Mouse (Mus musculus) cerebellum, postnatal 4 days (tissue): ENCODE measurements around the gene Eml6.
"Not testable (repeated sequence)": the region's sequence is repeated elsewhere in the genome, so short reads cannot be mapped to it uniquely, and the experiment has no call there.

Source experiments
- DNase-seq, 2 experiments: peaks; one replicate each; pipeline ENCODE4 v3.0.0; 2022; ENCODE audit warnings: low spot score in 2 of 2, mixed read lengths in 1 of 2

Gene Eml6

DNA sequence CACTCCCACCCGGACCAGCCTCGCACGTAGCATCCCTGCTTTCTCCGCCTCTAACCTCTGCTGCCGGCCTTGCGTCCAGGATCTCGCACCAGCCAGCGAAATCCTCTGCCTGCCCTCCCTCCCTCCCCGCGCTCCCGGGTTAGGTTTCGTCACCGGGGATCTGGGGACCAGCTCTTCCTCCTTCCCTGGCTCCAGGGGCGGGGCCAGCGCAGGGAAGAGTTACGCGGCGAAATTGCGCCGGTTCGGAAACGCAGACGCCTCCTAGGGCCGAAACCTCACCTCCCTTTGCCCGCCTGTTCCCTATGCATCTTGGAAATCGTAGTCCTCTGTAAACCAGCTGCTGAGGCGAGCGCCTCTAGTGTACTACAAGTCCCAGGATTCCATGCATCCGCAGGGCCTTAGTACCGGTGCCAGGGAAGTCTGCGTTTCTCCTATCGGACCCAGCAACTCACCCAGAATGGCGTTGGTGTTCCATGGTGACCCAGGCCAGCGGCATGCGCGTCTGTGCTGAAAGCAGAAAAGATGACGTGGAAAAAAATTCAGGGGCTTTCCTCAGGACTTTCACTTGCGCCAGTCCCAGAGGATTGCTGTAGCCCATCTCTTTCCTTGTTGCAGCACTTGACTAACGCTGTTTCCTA lies at the start of gene Eml6:
Gene Eml6, minus strand, starts transcription at position 199 of the 638 bp plus-strand sequence.
- DNase-seq: peak; percentile 65 to 92

GRCm38 (mm10) chr11:30057299-30057698 lies 31.5 kb upstream of the Eml6 start:
- DNase-seq: no peak

GRCm38 (mm10) chr11:30025144-30025543 lies 689 bp downstream of the Eml6 start:
- no peak for DNase-seq

DNA sequence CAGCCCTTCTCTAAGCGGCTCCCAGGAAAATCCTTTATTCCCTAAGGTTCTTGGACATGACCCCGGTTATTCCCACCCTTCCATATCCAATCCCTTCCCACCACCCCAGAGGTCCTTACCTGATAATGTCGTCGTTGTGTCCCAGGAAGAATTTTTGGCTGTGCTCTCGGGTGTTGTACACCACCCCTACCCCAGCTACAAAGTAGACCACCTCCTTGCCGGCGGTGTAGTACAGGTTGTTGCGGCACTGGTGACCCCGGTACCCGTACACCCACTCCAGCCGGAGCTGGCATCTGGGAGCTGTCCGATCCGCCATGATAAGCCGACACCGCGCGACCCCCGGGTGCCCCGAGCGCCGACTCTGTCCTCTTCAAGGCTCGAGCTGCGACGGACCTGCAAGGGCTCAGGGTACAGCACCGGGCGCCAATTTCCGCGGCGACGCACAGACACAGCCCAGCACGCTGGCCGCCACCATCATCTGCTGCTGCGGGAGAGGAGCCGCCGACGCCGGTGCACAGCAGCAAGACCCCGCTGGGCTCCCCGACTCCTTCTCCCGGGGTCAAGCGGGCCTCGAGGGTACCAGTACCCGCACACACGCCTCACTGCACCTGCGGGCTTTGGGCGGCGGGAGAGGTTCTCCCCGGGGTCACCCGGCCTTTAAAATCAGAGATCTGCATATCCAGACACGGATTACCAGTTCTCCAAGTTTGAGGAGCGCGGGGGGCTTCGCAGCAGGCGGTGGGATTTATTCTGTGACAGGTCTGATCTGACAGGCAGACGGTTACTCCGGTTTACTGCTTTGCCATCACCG lies 1.4 kb downstream of the Eml6 start:
- peak in 1 of 2 experiments; percentile 49 for DNase-seq

- no peak for DNase-seq
Measured at GRCm38 (mm10) chr11:29986257-29986656, 39.6 kb downstream of the Eml6 start.

GRCm38 (mm10) chr11:29968874-29969273 lies 57.0 kb downstream of the Eml6 start:
- DNase-seq: no peak

DNA sequence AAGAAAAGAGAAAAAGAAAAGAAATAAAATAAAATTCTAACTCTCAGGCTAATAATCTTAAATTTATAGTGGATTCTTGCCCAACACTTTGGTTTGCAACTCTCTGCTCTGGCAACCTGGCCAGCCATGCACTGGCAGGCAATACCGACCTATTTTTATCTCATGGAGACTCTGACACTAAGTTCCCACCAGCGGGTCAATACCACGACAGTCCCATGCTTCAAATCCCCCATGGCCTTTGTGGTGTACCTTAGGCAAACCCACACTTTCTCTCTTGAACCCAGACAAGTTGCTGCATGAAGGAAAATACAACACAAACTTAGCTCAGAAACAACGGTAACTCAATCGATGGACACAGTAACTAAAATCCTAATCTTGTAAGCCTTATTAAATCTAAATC lies 66.5 kb downstream of the Eml6 start:
- no peak for DNase-seq

GRCm38 (mm10) chr11:29944661-29945060 lies 81.2 kb downstream of the Eml6 start:
- no peak for DNase-seq

DNA sequence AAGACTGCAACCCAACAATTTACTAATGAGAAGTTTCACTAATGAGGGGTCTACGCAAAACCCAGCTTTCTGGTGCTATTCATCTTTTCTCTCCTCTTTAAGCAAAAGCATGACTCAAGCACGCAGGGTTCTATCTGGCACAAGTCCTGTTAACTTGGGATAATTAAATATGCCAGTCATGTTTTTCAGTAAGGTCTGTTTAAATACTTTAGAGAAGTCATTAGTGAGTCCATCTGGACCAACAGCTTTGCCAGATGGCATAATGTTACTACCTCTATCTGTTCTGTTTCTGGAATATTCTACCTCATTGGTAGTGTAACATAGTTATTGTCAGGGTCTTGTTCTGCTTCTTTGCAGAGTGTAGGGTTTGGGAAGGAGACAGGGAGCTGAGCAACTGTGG lies 101.5 kb downstream of the Eml6 start:
- no peak for DNase-seq

- no peak for DNase-seq
Measured at GRCm38 (mm10) chr11:29923851-29924250, 102.0 kb downstream of the Eml6 start.

DNA sequence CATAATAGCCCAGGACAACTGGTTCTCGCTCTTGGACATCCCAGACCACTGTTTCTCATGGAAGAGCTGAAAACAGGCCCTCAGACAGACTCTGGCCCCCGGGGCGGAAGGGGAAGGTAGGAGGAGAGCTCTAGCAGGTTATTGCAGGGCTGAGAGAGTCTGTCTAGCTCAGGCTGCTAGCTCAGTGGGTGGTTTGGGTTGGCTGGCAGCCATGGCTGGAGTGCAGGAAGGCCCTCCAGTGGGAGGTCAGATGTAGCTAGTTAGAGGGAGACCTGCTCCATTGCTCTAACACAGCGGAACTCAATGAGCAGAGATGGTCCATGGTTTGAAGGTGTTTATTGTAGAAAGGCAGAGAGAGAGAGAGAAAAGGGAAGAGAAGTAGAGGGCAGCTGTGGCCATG lies 112.7 kb downstream of the Eml6 start:
- no peak for DNase-seq

GRCm38 (mm10) chr11:29909330-29909729 lies 116.5 kb downstream of the Eml6 start:
- DNase-seq: no peak

GRCm38 (mm10) chr11:29885160-29885559 lies 140.7 kb downstream of the Eml6 start:
- peak in 1 of 2 experiments; percentile 61 for DNase-seq

GRCm38 (mm10) chr11:29884355-29884754 lies 141.5 kb downstream of the Eml6 start:
- no peak for DNase-seq

DNA sequence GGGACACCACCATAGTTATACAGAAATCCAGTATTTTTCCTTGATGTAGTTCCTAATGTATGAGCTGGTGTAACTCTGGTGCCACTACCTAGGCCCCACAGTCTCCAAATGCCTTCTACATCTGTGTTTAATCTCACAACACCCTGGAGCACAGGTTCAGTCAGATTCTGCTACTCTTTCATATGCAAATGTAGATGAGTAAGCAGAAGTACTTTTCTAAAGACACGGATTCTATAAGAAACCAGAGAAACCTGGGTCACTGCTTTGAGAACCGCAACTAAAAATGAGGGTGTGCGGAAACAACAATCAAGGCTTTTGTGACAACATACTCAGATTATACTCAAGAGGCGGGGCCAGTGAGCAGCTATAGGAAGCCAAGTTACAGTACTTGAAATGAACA lies 142.8 kb downstream of the Eml6 start:
- DNase-seq: no peak

DNA sequence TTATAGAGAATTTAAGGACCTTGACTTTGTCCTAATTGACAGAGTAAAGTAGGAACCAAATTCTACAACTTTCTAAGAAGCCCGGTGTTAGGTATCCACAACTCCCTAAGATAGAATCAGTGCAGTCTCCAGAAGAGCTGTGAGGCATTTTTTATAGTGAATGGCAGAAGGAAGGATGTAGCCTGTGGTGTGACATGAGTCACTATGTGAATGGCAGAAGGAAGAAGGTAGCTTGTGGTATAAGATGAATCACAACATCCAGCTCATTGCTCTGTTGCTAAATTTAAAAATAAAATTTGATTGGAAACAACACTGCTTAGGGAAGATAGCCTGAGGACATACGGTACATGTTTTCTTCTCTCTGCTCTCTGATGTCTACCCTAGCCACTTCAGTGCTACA lies 146.2 kb downstream of the Eml6 start:
- no peak for DNase-seq

DNA sequence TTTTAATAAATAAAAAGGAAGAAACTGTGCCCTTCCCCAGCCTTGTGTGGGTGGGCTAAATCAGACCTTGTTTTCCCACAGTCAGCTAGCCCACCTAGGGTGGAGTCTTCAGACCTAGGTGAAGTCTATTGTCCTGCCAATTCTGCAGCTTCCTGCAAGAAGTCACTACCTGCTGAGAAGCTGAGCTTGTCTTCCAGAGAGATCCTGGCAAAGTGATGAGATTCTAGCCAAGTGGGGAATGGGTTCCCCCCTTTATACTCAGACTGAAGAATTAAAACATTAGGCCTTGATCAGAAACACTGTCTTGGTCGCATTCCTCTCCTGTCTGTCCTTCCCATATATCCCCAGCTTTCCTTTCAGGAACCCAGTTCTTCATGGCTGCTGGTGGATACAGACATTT lies 147.9 kb downstream of the Eml6 start:
- DNase-seq: no peak

GRCm38 (mm10) chr11:29877280-29877679 lies 148.6 kb downstream of the Eml6 start:
- no peak for DNase-seq

- not testable (repeated sequence) for DNase-seq
Measured at GRCm38 (mm10) chr11:29874781-29875180, 151.1 kb downstream of the Eml6 start.

- no peak for DNase-seq
Measured at GRCm38 (mm10) chr11:29870174-29870573, 155.7 kb downstream of the Eml6 start.

- DNase-seq: no peak
Measured at GRCm38 (mm10) chr11:29864269-29864668, 161.6 kb downstream of the Eml6 start.

DNA sequence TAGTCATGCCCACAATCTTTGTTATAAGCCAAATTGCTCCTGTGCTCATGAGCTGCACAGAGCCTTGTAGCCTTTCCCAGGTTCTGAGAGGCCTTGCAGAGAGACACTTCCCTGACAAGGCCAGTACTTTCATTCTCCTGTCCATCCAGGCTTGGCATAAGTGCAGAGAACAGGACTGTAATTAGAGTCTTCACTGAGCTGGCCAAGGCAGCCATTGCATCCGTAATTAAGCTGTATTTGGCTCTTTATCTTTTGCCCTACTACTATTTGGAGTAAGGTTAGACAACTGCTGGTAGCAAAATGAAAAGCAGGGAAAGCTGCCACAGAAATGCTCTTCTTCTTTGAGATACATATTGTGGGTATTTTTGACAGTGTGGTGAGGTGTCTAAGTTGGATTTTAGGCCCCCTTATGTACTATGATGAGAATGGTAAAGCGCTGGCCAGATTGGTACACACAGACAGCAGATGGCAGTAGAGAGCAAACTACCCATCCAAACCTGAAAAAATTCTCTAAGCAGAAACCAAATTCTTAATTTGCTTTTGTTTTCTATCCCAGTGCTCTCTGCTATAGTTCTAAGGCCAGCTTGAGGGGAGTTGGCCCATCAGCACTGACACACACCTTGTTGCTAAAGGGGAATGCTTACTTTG lies 164.0 kb downstream of the Eml6 start:
- peak in 1 of 2 experiments; percentile 36 for DNase-seq

DNA sequence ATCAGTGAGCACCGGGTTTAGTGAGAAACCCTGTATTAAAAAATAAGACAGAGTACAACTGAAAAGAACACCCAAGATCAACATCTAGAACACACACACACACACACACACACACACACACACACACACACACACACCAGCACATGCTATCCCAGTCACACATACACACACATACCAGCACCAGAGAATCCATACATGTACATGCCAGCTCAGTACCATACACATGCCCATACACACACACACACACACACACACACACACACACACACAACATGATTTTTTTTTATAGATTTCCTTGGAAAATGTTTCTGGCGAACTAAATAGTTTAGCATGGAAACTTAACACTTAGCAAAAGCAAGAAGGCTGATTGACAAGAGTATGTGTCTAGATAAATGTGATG lies 164.8 kb downstream of the Eml6 start:
- no peak for DNase-seq
